Mouse (Mus musculus) G1E (cell line): Measurements from ENCODE around the gene Sae1. TPM values are rescaled to one million over a fixed set of nuclear protein-coding genes. Genes with fewer than 3 reads are reported as not detected.

ENCODE experiments used
- ATAC-seq: 2 replicates; pipeline ENCODE4 v1.8.0; 2016; ENCODE audit warnings: mild to moderate bottlenecking; ENCODE audit not compliant: insufficient number of reproducible peaks, poor library complexity, low FRiP score, severe bottlenecking; ENCODE audit errors: extremely low read depth
- DNase-seq: peaks from one replicate; pipeline ENCODE4 v3.0.0; 2012; ENCODE audit warnings: low spot score
- H3K27me3 ChIP-seq: 2 replicates; pipeline ENCODE4 v1.6.1; 2012; ENCODE audit warnings: mild to moderate bottlenecking, low read length, inconsistent platforms; ENCODE audit not compliant: insufficient read depth
- H3K36me3 ChIP-seq: replicated peaks from 2 replicates; pipeline ENCODE3; 2012; ENCODE audit warnings: mild to moderate bottlenecking, inconsistent platforms
- H3K4me1 ChIP-seq: 2 replicates; pipeline ENCODE4 v1.6.1; 2012; ENCODE audit warnings: low read depth, low read length, inconsistent platforms, mixed read lengths; ENCODE audit not compliant: insufficient read depth
- H3K4me3 ChIP-seq: 2 replicates; pipeline ENCODE4 v1.5.1; 2012; ENCODE audit warnings: low read depth, mild to moderate bottlenecking, inconsistent platforms, low read length, moderate library complexity, mixed read lengths
- H3K9me3 ChIP-seq: replicated peaks from 2 replicates; pipeline ENCODE4 v1.6.1; 2012; ENCODE audit warnings: inconsistent platforms
- CTCF ChIP-seq: IDR thresholded peaks from 2 replicates; pipeline ENCODE4 v1.5.1; 2012; ENCODE audit warnings: low read depth, low read length, inconsistent platforms, mixed read lengths
- GATA1 ChIP-seq: IDR thresholded peaks from 2 replicates; pipeline ENCODE4 v1.6.1; 2012; ENCODE audit warnings: borderline replicate concordance, low read length, inconsistent platforms, mixed read lengths
- GATA2 ChIP-seq: IDR thresholded peaks from 2 replicates; pipeline ENCODE4 v1.6.1; 2012; ENCODE audit warnings: low read depth, low read length, inconsistent platforms, borderline replicate concordance
- POLR2AphosphoS5 ChIP-seq: IDR thresholded peaks from 2 replicates; pipeline ENCODE4 v1.6.1; 2012; ENCODE audit warnings: low read depth, low read length, inconsistent platforms; ENCODE audit not compliant: insufficient replicate concordance
- TAL1 ChIP-seq: conservative IDR thresholded peaks from 2 replicates; pipeline ENCODE4 v1.6.1; 2012; ENCODE audit warnings: low read depth, low read length, inconsistent platforms, mixed read lengths
- polyA plus RNA-seq: library from polyadenylated mRNA; stranded (reverse); fragments of >175 nt; gene quantifications from 2 replicates; pipeline ENCODE4 v1.2.3, GENCODE M21; 2012
- total RNA-seq, 2 experiments: library from RNA; stranded (forward) in 1 of 2; stranded (reverse) in 1 of 2; fragments of 200-1000 nt in 1 of 2; fragments of >200 nt in 1 of 2; fragmentation: Nextera tagmentation in 1 of 2; gene quantifications; 2 replicates each; pipeline ENCODE4 v1.2.3; 2014 to 2017

Gene Sae1
- total and polyA plus RNA-seq, 3 experiments: 49.5 to 383 (median 105) TPM

GRCm38 (mm10) chr7:16280721-16281120 is 106.9 kb downstream of the Sae1 start:
- DNase-seq (no peak), ATAC-seq (no peak)
- Histone ChIP-seq H3K27me3 (no peaks in the 10 kb centered on the region), H3K4me3 (no peak overlapping the region), H3K4me1 (peaks cover 54% of the 10 kb centered on the region), H3K9me3 (no peaks in the 10 kb centered on the region), H3K36me3 (peaks cover 89% of the 10 kb centered on the region)
- TF ChIP-seq GATA2: no peak
- no peak for TF ChIP-seq POLR2AphosphoS5
- TF ChIP-seq TAL1: no peak
- no peak for TF ChIP-seq CTCF
- TF ChIP-seq GATA1: no peak

- Histone ChIP-seq H3K9me3 (no peaks in the 10 kb centered on the region), H3K36me3 (peaks cover 82% of the 10 kb centered on the region), H3K4me3 (peak overlapping the region; percentile 83), H3K4me1 (peaks cover 76% of the 10 kb centered on the region), H3K27me3 (no peaks in the 10 kb centered on the region)
- peak; percentile 62 for ATAC-seq
- peak; percentile 63 for DNase-seq
- TF ChIP-seq GATA2: no peak
Observed at GRCm38 (mm10) chr7:16274922-16275890, 112.4 kb downstream of the Sae1 start.

GRCm38 (mm10) chr7:16273766-16274140 is 113.9 kb downstream of the Sae1 start:
- Histone ChIP-seq H3K36me3 (peaks cover 77% of the 10 kb centered on the region), H3K4me3 (peak overlapping the region; percentile 83), H3K9me3 (no peaks in the 10 kb centered on the region), H3K27me3 (no peaks in the 10 kb centered on the region), H3K4me1 (peaks cover 75% of the 10 kb centered on the region)
- DNase-seq: peak; percentile 69
- ATAC-seq: peak; percentile 38
- TF ChIP-seq TAL1 (no peak), CTCF (no peak), GATA2 (no peak), GATA1 (no peak), POLR2AphosphoS5 (no peak)

- peaks cover 77% of the 10 kb centered on the region for H3K36me3 ChIP-seq
- ATAC-seq (peak; percentile 62), DNase-seq (peak; percentile 86)
- H3K9me3 ChIP-seq: no peaks in the 10 kb centered on the region
- no peak for TF ChIP-seq CTCF
- TF ChIP-seq TAL1: no peak
- no peak for TF ChIP-seq GATA2
- no peak for TF ChIP-seq POLR2AphosphoS5
- TF ChIP-seq GATA1: no peak
- H3K27me3 ChIP-seq: no peaks in the 10 kb centered on the region
- peak within 1 kb of the TSS; percentile 83 for H3K4me3 ChIP-seq
- H3K4me1 ChIP-seq: peaks cover 71% of the 10 kb centered on the region
Observed at GRCm38 (mm10) chr7:16273081-16273765, 114.4 kb downstream of the Sae1 start, which contains the start of gene Inafm1. Gene Inafm1 (minus strand): TSS chr7:16273617.

- H3K4me3 ChIP-seq: peak overlapping the region; percentile 83
- ATAC-seq (no peak), DNase-seq (peak; percentile 72)
- no peaks in the 10 kb centered on the region for H3K9me3 ChIP-seq
- H3K4me1 ChIP-seq: peaks cover 66% of the 10 kb centered on the region
- no peaks in the 10 kb centered on the region for H3K27me3 ChIP-seq
- peaks cover 75% of the 10 kb centered on the region for H3K36me3 ChIP-seq
- TF ChIP-seq GATA1 (no peak), POLR2AphosphoS5 (no peak), CTCF (no peak), TAL1 (no peak), GATA2 (no peak)
Observed at GRCm38 (mm10) chr7:16272681-16273080, 114.9 kb downstream of the Sae1 start.

- Histone ChIP-seq H3K36me3 (peaks cover 62% of the 10 kb centered on the region), H3K27me3 (no peaks in the 10 kb centered on the region), H3K9me3 (no peaks in the 10 kb centered on the region), H3K4me1 (peaks cover 50% of the 10 kb centered on the region), H3K4me3 (no peak overlapping the region)
- ATAC-seq (no peak), DNase-seq (no peak)
- TF ChIP-seq GATA1 (no peak), CTCF (no peak), TAL1 (no peak), GATA2 (no peak), POLR2AphosphoS5 (no peak)
Observed at GRCm38 (mm10) chr7:16271139-16271538, 116.5 kb downstream of the Sae1 start.

Other genes with a start within 250 kb of the Sae1 start
- gene Meis3, start 212.7 kb downstream of the Sae1 start, total RNA-seq (2014; fragmentation: Nextera tagmentation): 0.60 and 3.6 TPM in 2 replicates
- 1.9 and 2.2 TPM in 2 replicates for gene Meis3, start 212.7 kb downstream of the Sae1 start, total RNA-seq (2017)
- 1.8 and 2.6 TPM in 2 replicates for gene Meis3, start 212.7 kb downstream of the Sae1 start, polyA plus RNA-seq
- 9.6 and 10.7 TPM in 2 replicates for gene Dhx34, start 165.8 kb downstream of the Sae1 start, total RNA-seq (2014; fragmentation: Nextera tagmentation)
- gene Dhx34, start 165.8 kb downstream of the Sae1 start, total RNA-seq (2017): 6.9 and 8.8 TPM in 2 replicates
- gene Dhx34, start 165.8 kb downstream of the Sae1 start, polyA plus RNA-seq: 25.1 and 26.6 TPM in 2 replicates
- gene C5ar2, start 143.7 kb downstream of the Sae1 start, total RNA-seq (2014; fragmentation: Nextera tagmentation): 0.23 and 0.63 TPM in 2 replicates
- gene C5ar2, start 143.7 kb downstream of the Sae1 start, total RNA-seq (2017): 0.12 and 0.27 TPM in 2 replicates
- 0.02 TPM in 2 replicates for gene C5ar2, start 143.7 kb downstream of the Sae1 start, polyA plus RNA-seq
- gene C5ar1, start 128.3 kb downstream of the Sae1 start, total RNA-seq (2014; fragmentation: Nextera tagmentation): not detected in 2 replicates
- gene C5ar1, start 128.3 kb downstream of the Sae1 start, total RNA-seq (2017): 0.16 and 0.64 TPM in 2 replicates
- not detected in 2 replicates for gene C5ar1, start 128.3 kb downstream of the Sae1 start, polyA plus RNA-seq
- gene Inafm1, start 114.2 kb downstream of the Sae1 start, total RNA-seq (2014; fragmentation: Nextera tagmentation): 3.5 and 4.1 TPM in 2 replicates
- 18.8 and 23.1 TPM in 2 replicates for gene Inafm1, start 114.2 kb downstream of the Sae1 start, total RNA-seq (2017)
- 92.0 and 140 TPM in 2 replicates for gene Inafm1, start 114.2 kb downstream of the Sae1 start, polyA plus RNA-seq
- gene Ccdc9, start 101.0 kb downstream of the Sae1 start, total RNA-seq (2014; fragmentation: Nextera tagmentation): 8.1 and 16.6 TPM in 2 replicates
- 58.0 and 66.0 TPM in 2 replicates for gene Ccdc9, start 101.0 kb downstream of the Sae1 start, total RNA-seq (2017)
- 133 and 136 TPM in 2 replicates for gene Ccdc9, start 101.0 kb downstream of the Sae1 start, polyA plus RNA-seq
- 10.2 and 15.8 TPM in 2 replicates for gene Bbc3, start 79.4 kb downstream of the Sae1 start, total RNA-seq (2014; fragmentation: Nextera tagmentation)
- gene Bbc3, start 79.4 kb downstream of the Sae1 start, total RNA-seq (2017): 9.0 and 16.3 TPM in 2 replicates
- 209 and 355 TPM in 2 replicates for gene Bbc3, start 79.4 kb downstream of the Sae1 start, polyA plus RNA-seq
- 62.2 and 64.4 TPM in 2 replicates for gene Zc3h4, start 13.1 kb upstream of the Sae1 start, total RNA-seq (2014; fragmentation: Nextera tagmentation)
- gene Zc3h4, start 13.1 kb upstream of the Sae1 start, total RNA-seq (2017): 18.6 and 23.7 TPM in 2 replicates
- 179 and 193 TPM in 2 replicates for gene Zc3h4, start 13.1 kb upstream of the Sae1 start, polyA plus RNA-seq
- 21.6 and 22.7 TPM in 2 replicates for gene Tmem160, start 65.0 kb upstream of the Sae1 start, total RNA-seq (2014; fragmentation: Nextera tagmentation)
- 23.9 and 35.0 TPM in 2 replicates for gene Tmem160, start 65.0 kb upstream of the Sae1 start, total RNA-seq (2017)
- 166 and 224 TPM in 2 replicates for gene Tmem160, start 65.0 kb upstream of the Sae1 start, polyA plus RNA-seq
- not detected in 2 replicates for gene Npas1, start 89.9 kb upstream of the Sae1 start, total RNA-seq (2014; fragmentation: Nextera tagmentation)
- gene Npas1, start 89.9 kb upstream of the Sae1 start, total RNA-seq (2017): 0.05 TPM in 1 of 2 replicates, not detected in the other
- gene Npas1, start 89.9 kb upstream of the Sae1 start, polyA plus RNA-seq: not detected in 2 replicates
- gene Arhgap35, start 227.2 kb upstream of the Sae1 start, total RNA-seq (2014; fragmentation: Nextera tagmentation): 12.2 and 14.4 TPM in 2 replicates
- gene Arhgap35, start 227.2 kb upstream of the Sae1 start, total RNA-seq (2017): 7.0 and 8.0 TPM in 2 replicates
- gene Arhgap35, start 227.2 kb upstream of the Sae1 start, polyA plus RNA-seq: 2.3 and 3.5 TPM in 2 replicates